Mouse (Mus musculus) midbrain, embryonic 16.5 days (tissue): ENCODE measurements around the gene Mrpl34. TPM values are rescaled to one million over a fixed set of nuclear protein-coding genes. Genes with fewer than 3 reads are reported as not detected.

Source experiments
- ATAC-seq: fragments of 200-750 bp; cut with Nextera tagmentation; 2 replicates; pipeline ENCODE4 v1.8.0; 2017; ENCODE audit warnings: moderate TSS enrichment
- H3K27ac ChIP-seq: fragments of 300-500 bp; sonication (generic); 2 replicates; pipeline ENCODE4 v1.5.1; 2014; ENCODE audit warnings: mild to moderate bottlenecking, low read length, mixed read lengths
- H3K27me3 ChIP-seq: fragments of 300-500 bp; sonication (generic); 2 replicates; pipeline ENCODE4 v1.6.1; 2014; ENCODE audit warnings: low read depth, low read length, mixed read lengths; ENCODE audit not compliant: control insufficient read depth, insufficient read depth
- H3K36me3 ChIP-seq: fragments of 300-500 bp; sonication (generic); 2 replicates; pipeline ENCODE4 v1.6.1; 2014; ENCODE audit warnings: mild to moderate bottlenecking, low read length, moderate library complexity, mixed read lengths; ENCODE audit not compliant: control insufficient read depth, insufficient read depth
- H3K4me1 ChIP-seq: fragments of 300-500 bp; sonication (generic); 2 replicates; pipeline ENCODE4 v1.6.1; 2014; ENCODE audit warnings: mild to moderate bottlenecking, low read length, mixed read lengths; ENCODE audit not compliant: control insufficient read depth, insufficient read depth
- H3K4me2 ChIP-seq: fragments of 300-500 bp; sonication (generic); 2 replicates; pipeline ENCODE4 v1.6.1; 2014; ENCODE audit warnings: mild to moderate bottlenecking, low read length, mixed read lengths
- H3K4me3 ChIP-seq: fragments of 300-500 bp; sonication (generic); 2 replicates; pipeline ENCODE4 v1.5.1; 2014; ENCODE audit warnings: low read depth, mild to moderate bottlenecking, low read length, moderate library complexity, mixed read lengths
- H3K9ac ChIP-seq: fragments of 300-500 bp; sonication (generic); 2 replicates; pipeline ENCODE4 v1.6.1; 2014; ENCODE audit warnings: low read depth, low read length, mixed read lengths
- H3K9me3 ChIP-seq: fragments of 300-500 bp; sonication (generic); replicated peaks from 2 replicates; pipeline ENCODE4 v1.6.1; 2014; ENCODE audit warnings: mild to moderate bottlenecking, low read length, mixed read lengths; ENCODE audit not compliant: control insufficient read depth, poor library complexity, severe bottlenecking
- WGBS: fragments of 180-500 bp; shearing (Covaris S2); extraction: QIAGEN DNeasy Blood & Tissue Kit; methylation state at CpG from one replicate; pipeline ENCODE4 v1.1.7; 2014; 5-methylcytosine and 5-hydroxymethylcytosine counted together
- polyA plus RNA-seq: library from polyadenylated mRNA; unstranded; fragments of >200 nt; fragmentation: Nextera tagmentation; extraction: Ambion mirVana; gene quantifications from 2 replicates; pipeline ENCODE4 v1.2.1, GENCODE M21; 2015

Gene Mrpl34
- polyA plus RNA-seq, 1 experiment from 2014 or later: 182 TPM

DNA sequence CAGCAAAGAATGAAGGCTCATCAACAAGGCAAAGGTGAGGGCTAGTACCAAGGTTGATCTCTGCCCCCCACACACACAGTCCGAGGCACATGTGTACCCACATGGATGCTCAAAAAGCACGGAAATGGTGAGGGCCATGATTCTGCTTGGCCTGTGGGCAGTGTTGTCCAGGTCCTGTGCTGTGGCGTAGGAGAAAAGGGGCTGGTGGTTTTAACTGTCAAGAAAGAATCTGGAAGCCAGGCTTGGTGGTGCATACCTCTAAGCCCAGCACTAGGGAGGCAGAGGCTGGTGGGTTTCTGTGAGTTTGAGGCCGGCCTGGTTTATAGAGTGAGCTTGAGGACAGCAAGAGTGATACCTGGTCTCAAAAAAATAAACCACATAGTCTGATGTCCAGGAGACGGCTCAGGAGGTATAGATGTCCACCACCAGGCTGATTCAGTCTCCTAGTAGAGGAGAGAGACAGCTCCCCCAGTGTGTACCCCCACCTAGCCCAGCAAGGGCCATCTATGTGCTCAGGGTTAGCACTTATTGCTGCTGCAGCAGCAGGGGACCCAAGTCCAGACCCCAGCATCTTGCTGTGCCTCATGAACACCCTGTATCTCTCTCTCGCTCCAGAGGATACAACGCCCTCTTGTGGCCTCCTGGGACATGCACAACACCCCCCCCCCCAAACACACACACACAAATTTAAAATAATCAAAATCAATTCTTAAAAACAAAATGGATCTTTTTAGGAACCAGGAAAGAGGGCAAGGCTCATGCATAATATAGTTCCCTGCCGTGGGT, 8.0 kb downstream of the Mrpl34 start:
- H3K4me1 ChIP-seq: peaks cover 25% of the 10 kb centered on the region
- no peak overlapping the region for H3K4me3 ChIP-seq
- 90% methylated on average over 8 of the region's 8 CpGs for WGBS
- H3K36me3 ChIP-seq: peaks cover 23% of the 10 kb centered on the region
- H3K27me3 ChIP-seq: no peaks in the 10 kb centered on the region
- no peak overlapping the region for H3K9ac ChIP-seq
- ATAC-seq: no peak
- H3K4me2 ChIP-seq: no peak overlapping the region
- H3K27ac ChIP-seq: no peak overlapping the region
- H3K9me3 ChIP-seq: no peaks in the 10 kb centered on the region

DNA sequence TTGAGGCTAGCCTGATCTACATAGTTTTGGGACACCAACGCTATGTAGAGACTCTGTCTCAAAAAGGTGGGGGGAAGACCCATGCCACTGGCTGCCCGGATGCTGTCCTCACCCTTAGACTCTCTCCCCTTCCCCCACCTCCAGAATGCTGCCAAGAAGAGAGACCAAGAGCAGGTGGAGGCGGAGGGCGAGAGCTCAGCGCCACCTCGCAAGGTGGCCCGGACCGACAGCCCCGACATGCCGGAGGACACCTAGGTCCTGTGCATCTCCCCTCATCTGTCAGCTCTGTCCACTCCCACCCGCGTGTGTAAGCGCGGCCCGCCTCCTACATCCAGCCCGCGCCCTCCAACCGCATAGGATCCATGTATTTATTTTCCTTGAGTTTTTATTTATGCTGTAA, 9.6 kb downstream of the Mrpl34 start:
- no peak for ATAC-seq

DNA sequence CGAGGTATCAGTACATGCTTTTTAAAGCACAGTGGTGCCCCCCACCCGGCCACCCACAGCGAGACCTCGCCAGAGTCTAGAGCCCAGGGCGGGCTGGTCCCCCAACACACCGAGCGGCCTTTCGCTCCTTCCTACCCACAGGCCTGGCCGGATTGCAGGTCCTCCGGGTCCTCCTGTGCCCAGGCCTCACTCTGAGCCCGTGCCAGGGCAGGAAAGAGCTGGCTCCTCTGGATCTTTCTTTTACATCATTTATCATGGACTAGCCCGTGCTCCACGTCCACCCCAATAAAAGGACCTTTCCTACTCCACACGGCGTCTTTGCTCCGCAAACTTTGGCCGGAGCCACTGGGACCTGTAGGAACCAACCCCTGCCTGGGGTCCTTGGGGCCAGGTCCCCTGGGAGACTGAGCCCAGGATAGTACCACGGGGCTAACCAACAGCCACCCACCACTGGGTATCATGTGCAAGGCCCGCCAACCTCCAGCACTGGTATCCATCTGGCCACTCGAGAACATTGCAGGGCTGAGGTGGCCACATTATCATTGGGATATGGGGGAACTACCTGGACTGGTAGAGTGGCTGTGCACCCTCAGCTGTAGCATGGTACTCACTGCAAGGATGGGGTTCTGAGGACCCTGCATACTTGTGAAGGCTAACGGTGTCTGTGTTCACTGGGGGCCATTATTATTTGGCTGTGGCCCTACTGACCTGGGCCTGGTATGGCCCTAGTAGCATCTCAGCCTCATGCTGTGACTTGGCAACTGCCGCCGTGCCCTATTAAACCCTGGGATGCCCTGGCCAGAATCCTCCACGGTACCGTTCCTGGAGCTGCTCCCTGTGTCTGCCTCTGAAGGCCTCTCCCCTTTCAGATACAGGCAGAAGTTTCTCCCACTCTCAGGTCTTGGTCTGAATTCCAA, 10.3 kb downstream of the Mrpl34 start:
- WGBS: 89% methylated on average over 25 of the region's 25 CpGs
- H3K36me3 ChIP-seq: peaks cover 32% of the 10 kb centered on the region
- H3K27ac ChIP-seq: peak overlapping the region; percentile 91; the same call in 1 of the 2 replicates

More for the DNA sequence above, 9.6 kb downstream of the Mrpl34 start:
- Histone ChIP-seq H3K4me1 (peaks cover 25% of the 10 kb centered on the region), H3K27ac (no peak overlapping the region), H3K4me3 (no peak overlapping the region), H3K9me3 (no peaks in the 10 kb centered on the region), H3K36me3 (peaks cover 32% of the 10 kb centered on the region), H3K4me2 (no peak overlapping the region), H3K9ac (no peak overlapping the region), H3K27me3 (no peaks in the 10 kb centered on the region)
- 95% methylated on average over 18 of the region's 18 CpGs for WGBS

DNA sequence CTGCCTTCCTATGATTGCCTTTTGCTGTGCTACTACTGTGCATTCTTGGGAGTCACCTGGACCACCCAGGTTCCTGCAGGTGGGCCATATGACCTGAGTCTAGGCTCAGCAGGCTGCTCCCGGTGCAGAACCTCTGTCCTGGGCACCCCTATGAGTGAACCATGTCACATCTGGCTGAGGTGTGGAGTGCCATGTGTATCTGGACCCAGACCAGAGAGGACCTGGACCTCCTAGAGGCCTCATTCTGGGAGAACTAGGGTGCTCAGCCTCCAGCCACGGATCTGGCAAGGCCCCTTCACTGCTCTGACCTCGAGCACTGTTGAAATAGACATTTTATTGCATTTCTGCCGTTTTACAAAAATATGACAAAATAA, 10.9 kb downstream of the Mrpl34 start:
- Histone ChIP-seq H3K27ac (peak overlapping the region; percentile 91), H3K36me3 (peaks cover 39% of the 10 kb centered on the region), H3K4me1 (peaks cover 15% of the 10 kb centered on the region), H3K27me3 (no peaks in the 10 kb centered on the region), H3K9me3 (no peaks in the 10 kb centered on the region), H3K9ac (peak overlapping the region; percentile 78), H3K4me2 (peak overlapping the region; percentile 79), H3K4me3 (peak overlapping the region; percentile 51)
- peak; percentile 11; the same call in 1 of the 2 replicates for ATAC-seq
- WGBS: 29% methylated on average over 4 of the region's 4 CpGs

More for the DNA sequence above, 10.3 kb downstream of the Mrpl34 start:
- Histone ChIP-seq H3K4me2 (no peak overlapping the region), H3K9ac (0 out of 2 replicates have a peak overlapping the region, but pooled peaks have one; percentile 12), H3K27me3 (no peaks in the 10 kb centered on the region), H3K4me1 (peaks cover 21% of the 10 kb centered on the region), H3K9me3 (no peaks in the 10 kb centered on the region), H3K4me3 (no peak overlapping the region)
- ATAC-seq: no peak; the same call in 1 of the 2 replicates

DNA sequence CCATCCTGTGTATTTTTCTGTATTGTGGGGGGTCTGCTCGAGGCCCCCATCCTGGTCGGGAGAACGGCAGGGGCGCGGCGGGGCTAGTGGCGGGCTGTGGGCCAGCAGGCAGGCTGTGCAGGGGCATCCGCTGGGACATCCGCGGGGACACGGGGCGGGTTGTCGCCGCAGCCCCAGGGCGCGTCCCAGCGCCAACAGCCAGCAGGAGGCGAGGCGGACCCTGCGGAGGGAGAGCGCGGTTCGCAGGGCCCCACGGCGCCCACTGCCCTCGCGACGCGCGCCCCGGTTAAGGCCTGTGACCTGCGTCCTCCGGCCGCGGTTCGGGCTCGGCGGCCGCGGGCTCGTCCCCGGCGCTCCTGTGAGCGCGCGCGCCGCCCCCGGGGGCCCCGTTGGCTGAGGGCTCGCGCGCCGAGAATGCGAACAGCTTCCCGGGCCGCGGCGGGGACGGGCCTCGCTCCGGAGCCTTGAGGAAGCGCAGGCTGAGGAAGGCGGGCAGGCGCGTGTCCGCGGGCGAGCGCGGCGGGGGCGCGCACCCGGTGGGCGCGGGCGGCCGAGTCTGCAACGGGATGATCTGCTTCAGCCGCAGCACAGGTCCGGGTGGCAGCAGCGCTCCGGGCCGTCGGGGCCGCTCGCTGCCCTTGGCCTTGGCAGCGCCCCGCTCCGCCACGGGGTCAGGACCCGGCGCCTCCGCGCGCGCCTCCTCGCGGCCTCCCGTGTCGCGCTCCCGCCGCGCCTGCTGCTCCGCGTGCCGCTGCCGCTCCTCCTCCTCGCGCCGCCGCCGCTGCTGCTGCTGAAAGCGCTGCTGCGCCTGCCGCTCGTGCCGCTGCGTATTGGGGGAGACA, 11.6 kb downstream of the Mrpl34 start:
- no peaks in the 10 kb centered on the region for H3K9me3 ChIP-seq
- H3K36me3 ChIP-seq: peaks cover 39% of the 10 kb centered on the region
- WGBS: under 1% methylated on average over 63 of the region's 121 CpGs
- peak overlapping the region; percentile 79 for H3K4me2 ChIP-seq
- H3K9ac ChIP-seq: peak overlapping the region; percentile 78
- H3K27me3 ChIP-seq: no peaks in the 10 kb centered on the region
- peak; percentile 56 for ATAC-seq
- peaks cover 12% of the 10 kb centered on the region for H3K4me1 ChIP-seq
- H3K4me3 ChIP-seq: peak overlapping the region; percentile 51
- H3K27ac ChIP-seq: peak overlapping the region; percentile 91

DNA sequence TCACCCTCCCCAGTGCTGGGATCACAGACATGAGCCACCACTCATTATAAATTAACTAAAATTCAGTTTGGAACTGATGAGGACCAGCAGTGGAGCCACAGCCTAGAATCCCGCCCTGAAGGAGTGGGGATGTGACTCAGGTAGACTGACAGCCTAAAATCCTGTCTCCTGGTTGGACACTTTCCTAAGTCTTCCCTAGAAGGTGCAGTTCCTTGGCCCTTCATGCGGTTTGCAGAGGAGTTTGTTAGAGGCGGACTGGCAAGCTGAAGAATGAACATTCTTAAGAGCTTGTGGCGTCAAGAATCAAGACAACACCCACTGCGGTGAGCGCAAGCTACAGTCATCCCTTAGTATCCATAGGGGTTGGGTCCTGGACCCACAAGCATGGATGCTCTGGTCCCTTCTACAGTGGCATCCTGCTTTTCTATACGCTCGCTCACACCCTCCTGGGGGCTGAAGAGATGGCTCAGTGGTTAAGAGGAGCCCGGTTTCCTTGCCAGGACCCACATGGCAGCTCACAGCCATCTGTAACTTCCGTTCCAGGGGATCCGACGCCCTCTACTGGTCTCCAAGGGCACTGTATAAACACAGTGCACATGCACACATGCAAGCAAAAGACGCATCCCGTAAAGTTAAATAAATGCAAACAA, 12.6 kb downstream of the Mrpl34 start:
- peak overlapping the region; percentile 79 for H3K4me2 ChIP-seq
- no peaks in the 10 kb centered on the region for H3K27me3 ChIP-seq
- peak overlapping the region; percentile 91 for H3K27ac ChIP-seq
- H3K9me3 ChIP-seq: no peaks in the 10 kb centered on the region
- WGBS: 43% methylated on average over 14 of the region's 14 CpGs
- peaks cover 12% of the 10 kb centered on the region for H3K4me1 ChIP-seq
- peak overlapping the region; percentile 78 for H3K9ac ChIP-seq
- peak overlapping the region; percentile 51 for H3K4me3 ChIP-seq
- H3K36me3 ChIP-seq: peaks cover 34% of the 10 kb centered on the region
- no peak for ATAC-seq

DNA sequence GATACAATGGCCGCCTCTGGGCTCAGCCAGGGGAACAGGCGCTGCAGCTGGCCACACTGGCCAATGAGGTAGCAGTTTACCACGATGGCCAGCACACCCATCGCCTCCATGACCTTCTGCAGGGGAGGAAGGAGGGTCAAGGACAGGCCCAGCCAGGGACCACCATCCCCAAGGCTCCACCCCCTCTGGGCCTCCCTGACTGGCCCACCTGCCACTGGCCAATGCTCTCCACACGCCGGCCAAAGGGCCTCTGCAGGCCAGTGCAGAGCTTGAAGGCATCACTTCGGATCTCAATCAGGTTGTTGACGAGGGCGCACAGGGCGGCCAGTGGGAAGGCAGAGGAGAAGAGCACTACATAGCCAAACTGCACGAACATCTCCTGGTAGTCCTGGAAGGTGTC, 14.2 kb downstream of the Mrpl34 start:
- no peak for ATAC-seq
- Histone ChIP-seq H3K4me2 (no peak overlapping the region), H3K36me3 (peaks cover 32% of the 10 kb centered on the region), H3K27ac (no peak overlapping the region), H3K9ac (no peak overlapping the region), H3K9me3 (no peaks in the 10 kb centered on the region), H3K4me1 (peaks cover 16% of the 10 kb centered on the region), H3K27me3 (no peaks in the 10 kb centered on the region), H3K4me3 (no peak overlapping the region)
- 88% methylated on average over 11 of the region's 11 CpGs for WGBS

DNA sequence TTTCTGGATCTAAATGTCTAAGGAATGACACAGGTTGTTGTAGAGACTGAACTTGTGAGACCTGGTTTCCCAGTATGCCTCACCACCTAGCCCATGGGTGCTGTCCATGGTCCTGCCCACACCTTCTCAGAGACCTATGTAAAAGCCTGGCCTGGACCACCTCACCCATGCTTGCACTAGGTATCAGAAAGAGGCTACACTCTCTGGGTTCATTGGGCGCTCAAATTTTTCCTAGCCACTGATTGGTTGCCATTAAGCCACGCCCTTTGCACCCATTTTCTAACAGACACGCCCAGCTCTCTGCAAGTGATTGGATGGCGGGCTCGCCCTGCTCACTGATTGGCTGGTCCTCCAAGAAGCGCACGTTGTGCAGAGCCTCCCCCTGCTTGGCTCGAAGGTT, 19.2 kb downstream of the Mrpl34 start:
- Histone ChIP-seq H3K9me3 (no peaks in the 10 kb centered on the region), H3K27me3 (no peaks in the 10 kb centered on the region), H3K4me3 (no peak overlapping the region), H3K4me1 (peaks cover 21% of the 10 kb centered on the region), H3K9ac (no peak overlapping the region), H3K4me2 (no peak overlapping the region), H3K27ac (no peak overlapping the region), H3K36me3 (peaks cover 18% of the 10 kb centered on the region)
- ATAC-seq: no peak
- WGBS: 57% methylated on average over 8 of the region's 8 CpGs
